Mouse (Mus musculus) CH12.LX (cell line): ENCODE results near the gene Pnmal1. TPM values are rescaled to one million over a fixed set of nuclear protein-coding genes. Genes with fewer than 3 reads are reported as not detected.

Source experiments
- DNase-seq: peaks from one replicate; pipeline ENCODE4 v3.0.0-alpha.2; 2013; ENCODE audit errors: extremely low read depth
- H3K27ac ChIP-seq: 2 replicates; pipeline ENCODE4 v1.5.1; 2012; ENCODE audit warnings: low read depth, mild to moderate bottlenecking, control low read depth, moderate library complexity; ENCODE audit not compliant: insufficient read depth
- H3K27me3 ChIP-seq: replicated peaks from 2 replicates; pipeline ENCODE3; 2012; ENCODE audit warnings: inconsistent platforms
- H3K36me3 ChIP-seq, 2 experiments: replicated peaks in 1 of 2; 2 replicates each; pipeline versions ENCODE3 to v1.6.1; 2012; ENCODE audit warnings: inconsistent platforms in 1 of 2, low read length in 1 of 2, mild to moderate bottlenecking in 1 of 2, mixed read lengths in 1 of 2, moderate library complexity in 1 of 2; ENCODE audit not compliant: control insufficient read depth in 1 of 2, insufficient read depth in 1 of 2
- H3K4me1 ChIP-seq, 2 experiments: 2 replicates each; pipeline ENCODE4 v1.6.1; 2012; ENCODE audit warnings: inconsistent platforms in 1 of 2, moderate library complexity in 1 of 2; ENCODE audit not compliant: insufficient read depth in 2 of 2, control insufficient read depth in 1 of 2
- H3K4me2 ChIP-seq: 2 replicates; pipeline ENCODE4 v1.6.1; 2012; ENCODE audit warnings: low read depth, mild to moderate bottlenecking, control low read depth; ENCODE audit not compliant: poor library complexity, insufficient read depth, severe bottlenecking
- H3K4me3 ChIP-seq, 3 experiments: fragments of 150-350 bp in 1 of 3; sonication (generic) in 1 of 3; replicated peaks in 1 of 3; 2 replicates each; pipeline versions ENCODE3 to v1.5.1; 2011 to 2012; ENCODE audit warnings: low read depth in 2 of 3, low read length in 2 of 3, mild to moderate bottlenecking in 2 of 3, moderate library complexity in 2 of 3, control low read depth in 1 of 3, improper control_type of control experiment in 1 of 3, inconsistent platforms in 1 of 3, mixed read lengths in 1 of 3; ENCODE audit not compliant: poor library complexity in 1 of 3
- H3K79me2 ChIP-seq: replicated peaks from 2 replicates; pipeline ENCODE4 v1.6.1; 2012; ENCODE audit warnings: mild to moderate bottlenecking, moderate library complexity; ENCODE audit not compliant: control insufficient read depth, poor library complexity, insufficient read depth, severe bottlenecking; ENCODE audit errors: extremely low read depth
- H3K9ac ChIP-seq: 2 replicates; pipeline ENCODE4 v1.6.1; 2012; ENCODE audit warnings: low read depth, mild to moderate bottlenecking, control low read depth, moderate library complexity; ENCODE audit not compliant: insufficient read depth
- H3K9me3 ChIP-seq: replicated peaks from 2 replicates; pipeline ENCODE3; 2012; ENCODE audit warnings: low read length, inconsistent platforms, mixed read lengths
- BHLHE40 ChIP-seq: IDR thresholded peaks from 2 replicates; pipeline ENCODE4 v1.6.1; 2011; ENCODE audit warnings: mild to moderate bottlenecking, low read depth, low read length, improper control_type of control experiment
- CHD1 ChIP-seq: IDR thresholded peaks from 2 replicates; pipeline ENCODE4 v1.6.1; 2012; ENCODE audit warnings: low read depth, low read length, improper control_type of control experiment, inconsistent platforms
- CTCF ChIP-seq, 2 experiments: IDR thresholded peaks in 1 of 2; conservative IDR thresholded peaks in 1 of 2; 2 replicates each; pipeline ENCODE4 v1.5.1; 2011 to 2012; ENCODE audit warnings: low read depth in 2 of 2, low read length in 2 of 2, improper control_type of control experiment in 1 of 2, inconsistent platforms in 1 of 2, mild to moderate bottlenecking in 1 of 2, moderate library complexity in 1 of 2
- E2F4 ChIP-seq: IDR thresholded peaks from 2 replicates; pipeline ENCODE4 v1.6.1; 2011; ENCODE audit warnings: low read depth, low read length, improper control_type of control experiment; ENCODE audit not compliant: insufficient replicate concordance
- ETS1 ChIP-seq: conservative IDR thresholded peaks from 2 replicates; pipeline ENCODE4 v1.6.1; 2012; ENCODE audit warnings: low read depth, mild to moderate bottlenecking, inconsistent platforms, low read length, improper control_type of control experiment, moderate library complexity
- GABPA ChIP-seq: IDR thresholded peaks from 2 replicates; pipeline ENCODE4 v1.6.1; 2012; ENCODE audit warnings: low read depth, low read length, improper control_type of control experiment, inconsistent platforms; ENCODE audit not compliant: insufficient replicate concordance
- IRF4 ChIP-seq: IDR thresholded peaks from 2 replicates; pipeline ENCODE4 v1.6.1; 2014; ENCODE audit warnings: low read depth, mild to moderate bottlenecking, inconsistent platforms, low read length, improper control_type of control experiment
- JUN ChIP-seq: IDR thresholded peaks from 2 replicates; pipeline ENCODE4 v1.6.1; 2011; ENCODE audit warnings: low read depth, mild to moderate bottlenecking, low read length, improper control_type of control experiment, moderate library complexity; ENCODE audit not compliant: insufficient read depth
- MAFK ChIP-seq: IDR thresholded peaks from 2 replicates; pipeline ENCODE4 v1.6.1; 2011; ENCODE audit warnings: low read length, improper control_type of control experiment; ENCODE audit not compliant: insufficient replicate concordance
- MAX ChIP-seq: IDR thresholded peaks from 2 replicates; pipeline ENCODE4 v1.6.1; 2011; ENCODE audit warnings: low read length, improper control_type of control experiment
- MXI1 ChIP-seq: IDR thresholded peaks from 2 replicates; pipeline ENCODE4 v1.6.1; 2011; ENCODE audit warnings: mild to moderate bottlenecking, low read depth, low read length, improper control_type of control experiment
- NELFE ChIP-seq: IDR thresholded peaks from 2 replicates; pipeline ENCODE4 v1.6.1; 2011; ENCODE audit warnings: low read depth, low read length, improper control_type of control experiment
- POLR2A ChIP-seq: IDR thresholded peaks from 2 replicates; pipeline ENCODE4 v1.6.1; 2011; ENCODE audit warnings: low read depth, mild to moderate bottlenecking, improper control_type of control experiment, low read length
- POLR2AphosphoS2 ChIP-seq: IDR thresholded peaks from 2 replicates; pipeline ENCODE4 v1.6.1; 2011; ENCODE audit warnings: low read depth, low read length, improper control_type of control experiment
- RCOR1 ChIP-seq: conservative IDR thresholded peaks from 2 replicates; pipeline ENCODE4 v1.6.1; 2012; ENCODE audit warnings: low read depth, mild to moderate bottlenecking, inconsistent platforms, low read length, improper control_type of control experiment
- SIN3A ChIP-seq: IDR thresholded peaks from 2 replicates; pipeline ENCODE4 v1.6.1; 2012; ENCODE audit warnings: low read length, improper control_type of control experiment, inconsistent platforms
- USF1 ChIP-seq: IDR thresholded peaks from 2 replicates; pipeline ENCODE4 v1.6.1; 2014; ENCODE audit warnings: low read depth, mild to moderate bottlenecking, inconsistent platforms, low read length, improper control_type of control experiment
- USF2 ChIP-seq: conservative IDR thresholded peaks from 2 replicates; pipeline ENCODE4 v1.6.1; 2011; ENCODE audit warnings: low read depth, low read length, improper control_type of control experiment
- ZC3H11A ChIP-seq: IDR thresholded peaks from 2 replicates; pipeline ENCODE4 v1.6.1; 2012; ENCODE audit warnings: low read depth, mild to moderate bottlenecking, inconsistent platforms, low read length, improper control_type of control experiment
- ZNF384 ChIP-seq: IDR thresholded peaks from 2 replicates; pipeline ENCODE4 v1.6.1; 2012; ENCODE audit warnings: low read depth, low read length, improper control_type of control experiment, inconsistent platforms
- dilution Hi-C: fragments of 300-500 bp; cut with MboI; formaldehyde crosslinking; loops from 2 replicates; pipeline ENCODE4 v1.14.3; 2020; ENCODE audit warnings: low sequenced_read_pairs; ENCODE audit not compliant: extremely low pct_unique_long_range_greater_than_20kb, extremely low pct_ligation_motif_present
- in situ Hi-C: fragments of 300-500 bp; cut with MboI; formaldehyde crosslinking; loops from 3 replicates; pipeline ENCODE4 v1.14.3; 2019; ENCODE audit warnings: low sequenced_read_pairs, low pct_ligation_motif_present, low pct_unique_long_range_greater_than_20kb, mixed read lengths
- polyA plus RNA-seq: library from polyadenylated mRNA; unstranded; fragments of >175 nt; gene quantifications from 2 replicates; pipeline ENCODE4 v1.2.1, GENCODE M21; 2012; ENCODE audit warnings: low read depth; ENCODE audit not compliant: insufficient read length
- total RNA-seq, 2 experiments: library from RNA; depleted of rRNA; stranded (reverse); fragments of 300-350 nt in 1 of 2; fragments of >200 nt in 1 of 2; gene quantifications; 2 replicates each; pipeline ENCODE4 v1.2.3; 2012 to 2014

Gene Pnmal1
- total and polyA plus RNA-seq, 3 experiments: 0.07 to 0.13 TPM; not detected in 1

GRCm38 (mm10) chr7:16978173-16978572, 18.7 kb downstream of the Pnmal1 start:
- dilution Hi-C loops: no loop called here
- Histone ChIP-seq H3K4me2 (no peak overlapping the region), H3K36me3 (no peaks in the 10 kb centered on the region), H3K9me3 (no peaks in the 10 kb centered on the region), H3K79me2 (no peaks in the 10 kb centered on the region), H3K27ac (no peak overlapping the region), H3K27me3 (no peaks in the 10 kb centered on the region), H3K9ac (no peak overlapping the region), H3K4me1 (peaks cover 2 to 15% of the 10 kb centered on the region in 2 experiments; a peak in 2 of 4 replicates), H3K4me3 (no peak overlapping the region)
- TF ChIP-seq CTCF (conservative IDR thresholded peaks at IDR 0.05 in 1 of 2, IDR thresholded peaks at IDR 0.05 in 1 of 2; ENCODE audit: low read depth in 2 of 2, low read length in 2 of 2) (no peak), SIN3A (no peak), USF1 (no peak), RCOR1 (no peak)
- no peak for DNase-seq
- in situ Hi-C loops: no loop called here

GRCm38 (mm10) chr7:16978593-16978992, 19.1 kb downstream of the Pnmal1 start:
- DNase-seq: no peak
- in situ Hi-C loops: no loop called here
- Histone ChIP-seq H3K9me3 (no peaks in the 10 kb centered on the region), H3K27me3 (no peaks in the 10 kb centered on the region), H3K27ac (no peak overlapping the region), H3K36me3 (no peaks in the 10 kb centered on the region), H3K4me3 (no peak overlapping the region), H3K4me2 (no peak overlapping the region), H3K9ac (no peak overlapping the region), H3K79me2 (no peaks in the 10 kb centered on the region), H3K4me1 (peaks cover 2 to 15% of the 10 kb centered on the region in 2 experiments; a peak in 2 of 4 replicates)
- dilution Hi-C loops: no loop called here
- TF ChIP-seq GABPA (no peak), ETS1 (no peak), USF1 (no peak), POLR2AphosphoS2 (no peak), ZNF384 (no peak), ZC3H11A (no peak), POLR2A (no peak), MXI1 (no peak), IRF4 (no peak), JUN (no peak), E2F4 (no peak), MAFK (no peak), SIN3A (no peak), USF2 (no peak), CTCF (conservative IDR thresholded peaks at IDR 0.05 in 1 of 2, IDR thresholded peaks at IDR 0.05 in 1 of 2; ENCODE audit: low read depth in 2 of 2, low read length in 2 of 2) (no peak), MAX (no peak), BHLHE40 (no peak), NELFE (no peak), CHD1 (no peak)
